Comparison of ENCODE assay signal across 8 mouse cellular contexts in genomic region chr2:71581488-71581887, GRCm38 (mm10). TPM values are rescaled to one million over a fixed set of nuclear protein-coding genes. Genes with fewer than 3 reads are reported as not detected.
DNase-seq lines count a peak whose midpoint lies in the region; ATAC-seq and TF ChIP-seq lines count a peak whose summit lies in the region.
"Had no signal": no experiment of that assay in that cellular context is flagged by ENCODE, and none has a peak within 500 bp of the region (broad histone marks: within the 10 kb centered on the region; RNA-seq: fewer than 3 reads in every experiment).

No protein-coding gene starts in this region.

- WGBS in lung, postnatal 0 days, result 64% methylated on average over 5 of the region's 5 CpGs
- WGBS in forebrain, embryonic 16.5 days, result 51% methylated on average over 5 of the region's 5 CpGs
- WGBS in liver, embryonic 14.5 days (ENCODE audit: insufficient replicate concordance), result 43% methylated on average over 5 of the region's 5 CpGs
- 65% methylated on average over 5 of the region's 5 CpGs for WGBS in stomach, postnatal 0 days

- H3K9me3 ChIP-seq in lung, postnatal 0 days (ENCODE audit: low read length), result no peaks in the 10 kb centered on the region
- H3K9me3 ChIP-seq in forebrain, embryonic 16.5 days (ENCODE audit: control insufficient read depth, low read length), result no peaks in the 10 kb centered on the region
- no peaks in the 10 kb centered on the region for H3K9me3 ChIP-seq in liver, embryonic 14.5 days (ENCODE audit: control insufficient read depth, low read length)
- H3K9me3 ChIP-seq in stomach, postnatal 0 days (ENCODE audit: control insufficient read depth, low read length), result no peaks in the 10 kb centered on the region

- no peak for DNase-seq in lung, postnatal 0 days (ENCODE audit: low spot score)
- no peak for DNase-seq in lung, postnatal 10 days
- DNase-seq in liver, embryonic 14.5 days (ENCODE audit: low read depth in 3 of 3, low spot score in 3 of 3), result no peak
- DNase-seq in stomach, postnatal 0 days (ENCODE audit: low spot score), result no peak
- no peak for DNase-seq in cerebellum, adult 11-12 months
- DNase-seq in lung, postnatal 14 days, result no peak

- no peak overlapping the region for H3K9ac ChIP-seq in lung, postnatal 0 days (replicated peaks; ENCODE audit: low read depth)
- H3K9ac ChIP-seq in forebrain, embryonic 16.5 days (replicated peaks; ENCODE audit: low read depth, low read length), result peak overlapping the region; percentile 75
- H3K9ac ChIP-seq in liver, embryonic 14.5 days (replicated peaks), result no peak overlapping the region
- H3K9ac ChIP-seq in stomach, postnatal 0 days (ENCODE audit: low read length), result no peak overlapping the region

- no peak overlapping the region for H3K27ac ChIP-seq in lung, postnatal 0 days (ENCODE audit: low read length)
- H3K27ac ChIP-seq in forebrain, embryonic 16.5 days (ENCODE audit: low read length), result no peak overlapping the region
- no peak overlapping the region for H3K27ac ChIP-seq in liver, embryonic 14.5 days
- no peak overlapping the region for H3K27ac ChIP-seq in stomach, postnatal 0 days (replicated peaks)

- 0 out of 2 replicates have a peak, but pooled peaks cover 5% of the 10 kb centered on the region for H3K27me3 ChIP-seq in lung, postnatal 0 days (replicated peaks; ENCODE audit: insufficient read depth, low read length)
- no peaks in the 10 kb centered on the region for H3K27me3 ChIP-seq in forebrain, embryonic 16.5 days (replicated peaks; ENCODE audit: control insufficient read depth, insufficient read depth, low read length)
- H3K27me3 ChIP-seq in liver, embryonic 14.5 days (ENCODE audit: control insufficient read depth, insufficient read depth, low read length), result peaks cover 12% of the 10 kb centered on the region
- no peaks in the 10 kb centered on the region for H3K27me3 ChIP-seq in stomach, postnatal 0 days (ENCODE audit: control insufficient read depth, insufficient read depth, low read length)

- H3K4me2 ChIP-seq in lung, postnatal 0 days (replicated peaks; ENCODE audit: low read depth, low read length), result peak overlapping the region; percentile 78
- peak overlapping the region; percentile 97 for H3K4me2 ChIP-seq in forebrain, embryonic 16.5 days (ENCODE audit: low read length)
- peak overlapping the region; percentile 59 for H3K4me2 ChIP-seq in liver, embryonic 14.5 days (ENCODE audit: low read depth)
- peak overlapping the region; percentile 91 for H3K4me2 ChIP-seq in stomach, postnatal 0 days (replicated peaks; ENCODE audit: low read depth)

- no peaks in the 10 kb centered on the region for H3K4me1 ChIP-seq in lung, postnatal 0 days (ENCODE audit: insufficient read depth, low read depth, low read length)
- H3K4me1 ChIP-seq in forebrain, embryonic 16.5 days (replicated peaks; ENCODE audit: control insufficient read depth, insufficient read depth, low read length), result peaks cover 7% of the 10 kb centered on the region
- peaks cover 0 to 2% of the 10 kb centered on the region in 2 experiments; a peak in 1 of 4 replicates for H3K4me1 ChIP-seq in liver, embryonic 14.5 days (replicated peaks; ENCODE audit: control insufficient read depth in 2 of 2, insufficient read depth in 2 of 2, low read length in 1 of 2)
- H3K4me1 ChIP-seq in stomach, postnatal 0 days (replicated peaks; ENCODE audit: control insufficient read depth, insufficient read depth), result no peaks in the 10 kb centered on the region

- TF ChIP-seq EP300 in lung, postnatal 0 days (IDR thresholded peaks at IDR 0.05), result no peak
- TF ChIP-seq EP300 in liver, embryonic 14.5 days (IDR thresholded peaks at IDR 0.05; ENCODE audit: low read depth), result no peak
- TF ChIP-seq EP300 in stomach, postnatal 0 days (optimal IDR thresholded peaks at IDR 0.05), result no peak

- no peak for TF ChIP-seq CTCF in lung, postnatal 0 days (IDR thresholded peaks at IDR 0.05)
- no peak for TF ChIP-seq CTCF in liver, embryonic 14.5 days (IDR thresholded peaks at IDR 0.05; ENCODE audit: low read depth)
- no peak for TF ChIP-seq CTCF in stomach, postnatal 0 days (IDR thresholded peaks at IDR 0.05; ENCODE audit: low read depth)

- H3K4me3 ChIP-seq in lung, postnatal 0 days (ENCODE audit: low read depth, low read length), result peak overlapping the region; percentile 39
- peak overlapping the region; percentile 68 for H3K4me3 ChIP-seq in forebrain, embryonic 16.5 days (replicated peaks; ENCODE audit: low read length)
- no peak overlapping the region for H3K4me3 ChIP-seq in liver, embryonic 14.5 days (ENCODE audit: insufficient read depth in 1 of 2, low read depth in 2 of 2, low read length in 2 of 2)
- peak overlapping the region; percentile 51 for H3K4me3 ChIP-seq in stomach, postnatal 0 days (ENCODE audit: low read depth, low read length)

- ATAC-seq in lung, postnatal 0 days, result no peak
- ATAC-seq in forebrain, embryonic 16.5 days, result peak; percentile 57
- ATAC-seq in liver, embryonic 14.5 days (ENCODE audit: insufficient read depth), result no peak
- no peak for ATAC-seq in stomach, postnatal 0 days (ENCODE audit: low FRiP score, low TSS enrichment)

- no peaks in the 10 kb centered on the region for H3K36me3 ChIP-seq in lung, postnatal 0 days (ENCODE audit: insufficient read depth, low read length)
- H3K36me3 ChIP-seq in forebrain, embryonic 16.5 days (ENCODE audit: control insufficient read depth, insufficient read depth), result no peaks in the 10 kb centered on the region
- H3K36me3 ChIP-seq in liver, embryonic 14.5 days (replicated peaks; ENCODE audit: control insufficient read depth, insufficient read depth, low read depth), result no peaks in the 10 kb centered on the region
- no peaks in the 10 kb centered on the region for H3K36me3 ChIP-seq in stomach, postnatal 0 days (ENCODE audit: control insufficient read depth, insufficient read depth, low read length)

RNA-seq across cellular contexts. Expression of gene Dlx2, which starts 34.9 kb away (rescaled TPM):
- polyA plus RNA-seq in lung, postnatal 0 days (2015; fragmentation: Nextera tagmentation; extraction: Ambion mirVana), result not detected in 2 replicates
- 45.2 and 49.8 TPM in 2 replicates for polyA plus RNA-seq in forebrain, embryonic 16.5 days (2015; fragmentation: Nextera tagmentation; extraction: Ambion mirVana)
- 0.01 and 0.05 TPM in 2 replicates for polyA plus RNA-seq in liver, embryonic 14.5 days (2012; rRNA removed)
- not detected in 2 replicates for polyA plus RNA-seq in liver, embryonic 14.5 days (2014; fragmentation: Nextera tagmentation; extraction: Ambion mirVana)
- polyA plus RNA-seq in stomach, postnatal 0 days (2015; fragmentation: Nextera tagmentation; extraction: Ambion mirVana), result 1.3 TPM in 2 replicates
- polyA plus RNA-seq: inflammation-experienced regulatory T-cells, adult 6 months had no signal

RNA-seq across cellular contexts. Expression of gene Dlx1, which starts 53.6 kb away (rescaled TPM):
- polyA plus RNA-seq in lung, postnatal 0 days (2015; fragmentation: Nextera tagmentation; extraction: Ambion mirVana), result not detected in 2 replicates
- polyA plus RNA-seq in forebrain, embryonic 16.5 days (2015; fragmentation: Nextera tagmentation; extraction: Ambion mirVana), result 232 and 239 TPM in 2 replicates
- polyA plus RNA-seq in liver, embryonic 14.5 days (2012; rRNA removed), result 0.07 and 0.38 TPM in 2 replicates
- polyA plus RNA-seq in liver, embryonic 14.5 days (2014; fragmentation: Nextera tagmentation; extraction: Ambion mirVana), result not detected in 2 replicates
- polyA plus RNA-seq in stomach, postnatal 0 days (2015; fragmentation: Nextera tagmentation; extraction: Ambion mirVana), result 3.2 and 3.8 TPM in 2 replicates
- polyA plus RNA-seq: inflammation-experienced regulatory T-cells, adult 6 months had no signal

Comparison
In these comparisons a context has a peak if more than half of its experiments do, and no peak if none do; other contexts are left out.
1. H3K4me3 ChIP-seq: peak in lung, postnatal 0 days (single experiment), forebrain, embryonic 16.5 days (single experiment) and stomach, postnatal 0 days (single experiment); none in liver, embryonic 14.5 days (0 of 2).
2. RNA of gene Dlx2, which starts 34.9 kb away (polyA plus RNA-seq): 45.2 to 49.8 TPM in forebrain, embryonic 16.5 days; 1.3 TPM in stomach, postnatal 0 days, 0.01 to 0.05 TPM in liver, embryonic 14.5 days and not detected in lung, postnatal 0 days; every median in the first group is over 10 times any median in the second.
3. RNA of gene Dlx1, which starts 53.6 kb away (polyA plus RNA-seq): 232 to 239 TPM in forebrain, embryonic 16.5 days; 3.2 to 3.8 TPM in stomach, postnatal 0 days, 0.07 to 0.38 TPM in liver, embryonic 14.5 days and not detected in lung, postnatal 0 days; every median in the first group is over 10 times any median in the second.
4. Peak in every context shown above with its lines, with median percentiles within 50 percentile points of each other: H3K4me2 ChIP-seq.